Mouse (Mus musculus) midbrain, postnatal 0 days (tissue): Measurements from ENCODE around the gene Hdac8. TPM values are rescaled to one million over a fixed set of nuclear protein-coding genes. Genes with fewer than 3 reads are reported as not detected.

ENCODE experiments used
- ATAC-seq: fragments of 200-750 bp; cut with Nextera tagmentation; 2 replicates; pipeline ENCODE4 v1.8.0; 2017; ENCODE audit warnings: moderate number of reproducible peaks, mild to moderate bottlenecking, moderate TSS enrichment, moderate library complexity; ENCODE audit not compliant: low FRiP score
- DNase-seq: peaks from one replicate; pipeline ENCODE4 v3.0.0-alpha.2; 2015; ENCODE audit warnings: low spot score
- H3K27ac ChIP-seq: fragments of 300-500 bp; sonication (generic); 2 replicates; pipeline ENCODE4 v1.5.1; 2014; ENCODE audit warnings: low read depth, mild to moderate bottlenecking, low read length, mixed read lengths
- H3K27me3 ChIP-seq: fragments of 300-500 bp; sonication (generic); 2 replicates; pipeline ENCODE4 v1.6.1; 2014; ENCODE audit warnings: low read length, control low read depth, mixed read lengths; ENCODE audit not compliant: insufficient read depth
- H3K36me3 ChIP-seq: fragments of 300-500 bp; sonication (generic); 2 replicates; pipeline ENCODE4 v1.6.1; 2014; ENCODE audit warnings: low read length, control low read depth, mixed read lengths; ENCODE audit not compliant: insufficient read depth
- H3K4me1 ChIP-seq: fragments of 300-500 bp; sonication (generic); 2 replicates; pipeline ENCODE4 v1.6.1; 2014; ENCODE audit warnings: mild to moderate bottlenecking, control low read depth, antibody characterized with exemption, low read length, mixed read lengths; ENCODE audit not compliant: insufficient read depth
- H3K4me2 ChIP-seq: fragments of 300-500 bp; sonication (generic); 2 replicates; pipeline ENCODE4 v1.6.1; 2014; ENCODE audit warnings: low read depth, mild to moderate bottlenecking, low read length, mixed read lengths; ENCODE audit not compliant: poor library complexity, severe bottlenecking
- H3K4me3 ChIP-seq: fragments of 300-500 bp; sonication (generic); 2 replicates; pipeline ENCODE4 v1.5.1; 2014; ENCODE audit warnings: low read depth, mild to moderate bottlenecking, low read length, moderate library complexity
- H3K9ac ChIP-seq: fragments of 300-500 bp; sonication (generic); replicated peaks from 2 replicates; pipeline ENCODE4 v1.6.1; 2014; ENCODE audit warnings: mild to moderate bottlenecking, low read length, moderate library complexity, mixed read lengths; ENCODE audit not compliant: poor library complexity, severe bottlenecking
- H3K9me3 ChIP-seq: fragments of 300-500 bp; sonication (generic); 2 replicates; pipeline ENCODE4 v1.6.1; 2016; ENCODE audit warnings: low read length, control low read depth
- CTCF ChIP-seq: IDR thresholded peaks from 2 replicates; pipeline ENCODE4 v1.5.1; 2016; ENCODE audit warnings: antibody characterized with exemption, mild to moderate bottlenecking
- WGBS: fragments of 180-500 bp; shearing (Covaris S2); extraction: QIAGEN DNeasy Blood & Tissue Kit; methylation state at CpG from one replicate; pipeline ENCODE4 v1.1.7; 2014; 5-methylcytosine and 5-hydroxymethylcytosine counted together
- polyA plus RNA-seq: library from polyadenylated mRNA; unstranded; fragments of >200 nt; fragmentation: Nextera tagmentation; extraction: Ambion mirVana; gene quantifications from 2 replicates; pipeline ENCODE4 v1.2.1, GENCODE M21; 2015
- total RNA-seq: library from RNA; depleted of rRNA; stranded (reverse); fragments of >200 nt; gene quantifications from 2 replicates; pipeline ENCODE4 v1.2.3, GENCODE M21; 2014

The Hdac8 gene
- total and polyA plus RNA-seq, 2 experiments from 2014 or later, result 8.7 to 9.2 TPM

- H3K9ac ChIP-seq, result no peak overlapping the region
- 64% methylated on average over 3 of the region's 3 CpGs for WGBS
- no peak for TF ChIP-seq CTCF
- H3K4me2 ChIP-seq, result no peak overlapping the region
- DNase-seq (peak; percentile 1), ATAC-seq (no peak)
- 0 out of 2 replicates have a peak, but pooled peaks cover 9% of the 10 kb centered on the region for H3K27me3 ChIP-seq
- no peak overlapping the region for H3K27ac ChIP-seq
- H3K4me3 ChIP-seq, result no peak overlapping the region
- H3K36me3 ChIP-seq, result no peaks in the 10 kb centered on the region
- H3K9me3 ChIP-seq, result no peaks in the 10 kb centered on the region
- no peaks in the 10 kb centered on the region for H3K4me1 ChIP-seq
Observed at GRCm38 (mm10) chrX:102319696-102320095, 185.5 kb downstream of the Hdac8 start.

GRCm38 (mm10) chrX:102319252-102319651 is 185.9 kb downstream of the Hdac8 start:
- no peak overlapping the region for H3K9ac ChIP-seq
- no peak overlapping the region for H3K4me3 ChIP-seq
- 0 out of 2 replicates have a peak, but pooled peaks cover 9% of the 10 kb centered on the region for H3K27me3 ChIP-seq
- no peak for TF ChIP-seq CTCF
- no peak overlapping the region for H3K27ac ChIP-seq
- no peak for DNase-seq
- no peak for ATAC-seq
- H3K9me3 ChIP-seq, result no peaks in the 10 kb centered on the region
- H3K4me1 ChIP-seq, result no peaks in the 10 kb centered on the region
- no peaks in the 10 kb centered on the region for H3K36me3 ChIP-seq
- H3K4me2 ChIP-seq, result no peak overlapping the region

GRCm38 (mm10) chrX:102318782-102319181 is 186.4 kb downstream of the Hdac8 start:
- Histone ChIP-seq H3K27me3 (0 out of 2 replicates have a peak, but pooled peaks cover 5% of the 10 kb centered on the region), H3K9ac (no peak overlapping the region), H3K4me3 (no peak overlapping the region), H3K4me1 (no peaks in the 10 kb centered on the region), H3K4me2 (no peak overlapping the region), H3K9me3 (no peaks in the 10 kb centered on the region), H3K36me3 (no peaks in the 10 kb centered on the region), H3K27ac (no peak overlapping the region)
- WGBS, result 83% methylated on average over 5 of the region's 5 CpGs
- no peak for ATAC-seq
- no peak for TF ChIP-seq CTCF
- no peak for DNase-seq

GRCm38 (mm10) chrX:102311119-102311518 is 194.0 kb downstream of the Hdac8 start:
- H3K4me3 ChIP-seq, result no peak overlapping the region
- no peaks in the 10 kb centered on the region; the same call in 1 of the 2 replicates for H3K27me3 ChIP-seq
- no peak for ATAC-seq
- TF ChIP-seq CTCF, result no peak
- H3K36me3 ChIP-seq, result no peaks in the 10 kb centered on the region
- no peak overlapping the region for H3K4me2 ChIP-seq
- no peak for DNase-seq
- H3K9me3 ChIP-seq, result no peaks in the 10 kb centered on the region
- WGBS, result 89% methylated on average over 3 of the region's 3 CpGs
- H3K4me1 ChIP-seq, result no peaks in the 10 kb centered on the region
- H3K27ac ChIP-seq, result no peak overlapping the region
- no peak overlapping the region for H3K9ac ChIP-seq

- no peak overlapping the region for H3K4me2 ChIP-seq
- H3K9ac ChIP-seq, result no peak overlapping the region
- H3K27ac ChIP-seq, result no peak overlapping the region
- no peaks in the 10 kb centered on the region for H3K4me1 ChIP-seq
- DNase-seq (no peak), ATAC-seq (no peak)
- H3K36me3 ChIP-seq, result no peaks in the 10 kb centered on the region
- TF ChIP-seq CTCF, result no peak
- H3K4me3 ChIP-seq, result no peak overlapping the region
- H3K27me3 ChIP-seq, result no peaks in the 10 kb centered on the region; the same call in 1 of the 2 replicates
- no peaks in the 10 kb centered on the region for H3K9me3 ChIP-seq
- 82% methylated on average over 5 of the region's 5 CpGs for WGBS
Observed at GRCm38 (mm10) chrX:102307511-102307910, 197.6 kb downstream of the Hdac8 start.

GRCm38 (mm10) chrX:102305806-102306205 is 199.4 kb downstream of the Hdac8 start:
- no peaks in the 10 kb centered on the region; the same call in 1 of the 2 replicates for H3K27me3 ChIP-seq
- H3K4me2 ChIP-seq, result no peak overlapping the region
- H3K9ac ChIP-seq, result no peak overlapping the region
- no peaks in the 10 kb centered on the region for H3K4me1 ChIP-seq
- no peaks in the 10 kb centered on the region for H3K36me3 ChIP-seq
- DNase-seq (no peak), ATAC-seq (no peak)
- H3K4me3 ChIP-seq, result no peak overlapping the region
- 71% methylated on average over 4 of the region's 4 CpGs for WGBS
- H3K27ac ChIP-seq, result no peak overlapping the region
- H3K9me3 ChIP-seq, result no peaks in the 10 kb centered on the region
- no peak for TF ChIP-seq CTCF
